Mouse (Mus musculus) thymus, adult 2 months (tissue): ENCODE measurements around the gene Mdc1.

ENCODE experiments used
- CTCF ChIP-seq: fragments of 200-500 bp; IDR thresholded peaks from 2 replicates; pipeline ENCODE4 v1.5.1; 2012; ENCODE audit warnings: mild to moderate bottlenecking, control low read depth, low read length, moderate library complexity, borderline replicate concordance; ENCODE audit not compliant: control insufficient read depth, poor library complexity, insufficient read depth; ENCODE audit errors: extremely low read depth
- POLR2A ChIP-seq: fragments of 200-500 bp; IDR thresholded peaks from 2 replicates; pipeline ENCODE4 v1.6.1; 2012; ENCODE audit warnings: mild to moderate bottlenecking, low read length, control low read depth, moderate library complexity; ENCODE audit not compliant: control insufficient read depth, poor library complexity, insufficient read depth; ENCODE audit errors: extremely low read depth

DNA sequence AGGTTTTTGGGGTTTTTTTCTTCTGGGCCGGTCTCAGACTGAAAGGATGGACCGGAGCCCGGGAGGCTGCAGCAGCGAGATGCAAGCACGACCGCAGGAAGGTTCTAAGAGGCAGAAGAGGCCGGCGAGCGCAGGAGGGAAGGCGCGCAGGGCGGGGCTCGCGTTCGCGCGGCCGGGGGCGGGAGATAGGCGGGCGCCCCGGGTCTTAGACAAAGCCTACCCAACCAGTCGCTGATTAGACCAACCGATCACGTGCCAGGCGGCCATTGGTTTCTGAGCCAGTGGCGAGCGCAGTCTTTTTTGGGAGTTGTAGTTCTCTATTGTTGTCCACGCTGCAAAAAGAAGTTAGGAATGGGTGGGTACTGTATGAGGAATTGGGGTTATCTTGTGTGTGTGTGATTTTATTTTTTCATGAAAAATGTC, 3.2 kb upstream of the Mdc1 start, which contains the start of gene Tubb5:
- TF ChIP-seq CTCF (no peak), POLR2A (peak; percentile 98)
